Mouse (Mus musculus): ENCODE measurements around the gene Pygm.

DNA sequence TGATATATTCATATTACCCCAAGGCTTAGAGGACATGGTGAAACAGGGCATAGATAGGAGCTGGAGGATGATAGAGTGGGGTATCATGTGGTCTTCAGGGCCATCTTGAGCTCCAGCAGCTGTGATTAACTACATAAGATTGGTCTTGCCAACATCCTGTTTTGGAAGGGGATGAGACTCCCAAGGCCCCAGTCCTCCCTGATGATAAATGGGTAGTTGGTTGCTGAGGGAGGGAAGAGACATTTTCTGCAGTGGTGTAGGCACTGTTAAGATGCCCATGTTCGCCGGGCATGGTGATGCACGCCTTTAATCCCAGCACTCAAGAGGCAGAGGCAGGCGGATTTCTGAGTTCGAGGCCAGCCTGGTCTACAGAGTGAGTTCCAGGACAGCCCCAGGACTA is 3.0 kb upstream of the Pygm start:
- TF ChIP-seq POLR2A (IDR thresholded peaks at IDR 0.05; ENCODE audit: insufficient read depth, low read depth, low read length) (no peak), CTCF (IDR thresholded peaks at IDR 0.05) (no peak), EP300 (IDR thresholded peaks at IDR 0.05; ENCODE audit: insufficient read depth, low read depth, low read length) (no peak)
